ENCODE assay signal across 10 mouse cellular contexts in the genomic region with DNA sequence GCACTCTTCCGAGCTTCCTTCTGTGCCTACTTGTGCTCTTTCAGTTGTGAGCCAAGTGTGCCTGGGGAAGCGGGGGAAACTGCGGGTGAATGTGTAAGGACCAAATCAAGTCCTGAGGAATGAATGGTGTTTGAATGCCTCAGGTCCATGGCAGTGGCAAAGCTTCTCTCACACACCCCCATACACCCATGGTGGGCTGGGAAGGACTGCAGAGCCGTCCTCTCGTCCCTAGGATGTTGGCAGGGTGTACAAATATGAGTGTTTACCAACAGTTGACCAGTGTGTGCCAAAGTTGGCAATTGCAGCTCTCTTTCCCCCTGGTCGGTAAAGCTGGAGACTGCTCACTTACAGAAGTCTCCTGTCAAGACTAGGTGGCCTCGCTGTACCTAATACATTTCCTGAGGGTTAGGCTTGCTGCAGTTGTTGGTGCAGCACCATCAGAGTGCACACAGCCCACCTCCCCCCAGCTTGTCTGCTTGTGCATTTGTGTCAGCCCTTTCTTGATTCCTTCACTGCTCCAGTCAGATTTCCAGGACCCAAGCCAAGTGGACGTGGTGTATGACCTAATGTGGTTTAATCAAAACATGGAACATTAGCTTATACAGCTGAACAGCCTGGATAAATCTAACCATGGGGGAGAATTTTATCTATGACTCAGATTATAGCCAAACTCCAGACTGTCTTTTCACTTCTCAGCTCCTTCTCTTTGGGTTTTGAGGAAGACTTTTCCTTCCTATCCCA. TPM values are rescaled to one million over a fixed set of nuclear protein-coding genes. Genes with fewer than 3 reads are reported as not detected.
DNase-seq lines count a peak whose midpoint lies in the region; ATAC-seq and TF ChIP-seq lines count a peak whose summit lies in the region.
"Had no signal": no experiment of that assay in that cellular context is flagged by ENCODE, and none has a peak within 500 bp of the region (broad histone marks: within the 10 kb centered on the region; RNA-seq: fewer than 3 reads in every experiment).

No protein-coding gene starts in this region.

- no peak overlapping the region for H3K4me3 ChIP-seq in heart, embryonic 10.5 days
- H3K4me3 ChIP-seq in stomach, postnatal 0 days (ENCODE audit: low read depth, low read length), result no peak overlapping the region

- no peak overlapping the region for H3K27ac ChIP-seq in heart, embryonic 10.5 days
- peak overlapping the region; percentile 19 for H3K27ac ChIP-seq in stomach, postnatal 0 days (replicated peaks)

- peak; percentile 94 for DNase-seq in heart, adult 11 months
- DNase-seq in heart, embryonic 10.5 days (ENCODE audit: low spot score), result no peak
- DNase-seq in urinary bladder, postnatal 14 days (ENCODE audit: low spot score), result peak; percentile 43
- DNase-seq in urinary bladder, postnatal 25 days (ENCODE audit: low spot score), result no peak
- peak; percentile 42 to 71 for DNase-seq in heart, postnatal 14 days
- peak; percentile 32 for DNase-seq in stomach, postnatal 0 days (ENCODE audit: low spot score)
- no peak for DNase-seq in spleen, postnatal 36 days (ENCODE audit: low spot score in 2 of 2)
- no peak for DNase-seq in thymus, postnatal 25 days

- no peaks in the 10 kb centered on the region for H3K27me3 ChIP-seq in heart, embryonic 10.5 days (ENCODE audit: insufficient read depth, poor library complexity, severe bottlenecking)
- H3K27me3 ChIP-seq in stomach, postnatal 0 days (ENCODE audit: control insufficient read depth, insufficient read depth, low read length), result no peaks in the 10 kb centered on the region

- H3K36me3 ChIP-seq in heart, embryonic 10.5 days, result peaks cover 27% of the 10 kb centered on the region
- H3K36me3 ChIP-seq in stomach, postnatal 0 days (ENCODE audit: control insufficient read depth, insufficient read depth, low read length), result 0 out of 2 replicates have a peak, but pooled peaks cover 2% of the 10 kb centered on the region

- peaks cover 13% of the 10 kb centered on the region for H3K4me1 ChIP-seq in heart, embryonic 10.5 days
- no peaks in the 10 kb centered on the region for H3K4me1 ChIP-seq in stomach, postnatal 0 days (replicated peaks; ENCODE audit: control insufficient read depth, insufficient read depth)

- no peak overlapping the region for H3K9ac ChIP-seq in stomach, postnatal 0 days (ENCODE audit: low read length)

- TF ChIP-seq EP300 in stomach, postnatal 0 days (optimal IDR thresholded peaks at IDR 0.05), result no peak

- ATAC-seq in stomach, postnatal 0 days (ENCODE audit: low FRiP score, low TSS enrichment), result peak; percentile 70; the same call in 1 of the 2 replicates

- H3K4me2 ChIP-seq in stomach, postnatal 0 days (replicated peaks; ENCODE audit: low read depth), result no peak overlapping the region

- intact Hi-C loops in heart, postnatal 14 days (cut with DNase I), result no loop called here

- 83% methylated on average over 8 of the region's 8 CpGs for WGBS in heart, embryonic 10.5 days
- WGBS in stomach, postnatal 0 days, result 55% methylated on average over 8 of the region's 8 CpGs

- no peak for TF ChIP-seq CTCF in stomach, postnatal 0 days (IDR thresholded peaks at IDR 0.05; ENCODE audit: low read depth)

- H3K9me3 ChIP-seq in heart, embryonic 10.5 days, result no peaks in the 10 kb centered on the region
- H3K9me3 ChIP-seq in stomach, postnatal 0 days (ENCODE audit: control insufficient read depth, low read length), result no peaks in the 10 kb centered on the region

RNA-seq across cellular contexts. Expression of a gene that starts 3.7 kb away (rescaled TPM):
- polyA plus RNA-seq in heart, embryonic 10.5 days (2016; fragmentation: Nextera tagmentation; extraction: Ambion mirVana), result 1.1 and 1.4 TPM in 2 replicates
- total RNA-seq in heart, postnatal 14 days (2021), result 1 to 10 TPM; 1.1 to 2.1 TPM
- polyA plus RNA-seq in stomach, postnatal 0 days (2015; fragmentation: Nextera tagmentation; extraction: Ambion mirVana), result 3.0 and 4.5 TPM in 2 replicates

RNA-seq across cellular contexts. Expression of a gene that starts 3.7 kb away (rescaled TPM):
- polyA plus RNA-seq in heart, embryonic 10.5 days (2016; fragmentation: Nextera tagmentation; extraction: Ambion mirVana), result 0.71 and 1.3 TPM in 2 replicates
- total RNA-seq in heart, postnatal 14 days (2021), result under 1 TPM in 1 of 2 experiments, not detected in 1; 0.15 TPM
- polyA plus RNA-seq in stomach, postnatal 0 days (2015; fragmentation: Nextera tagmentation; extraction: Ambion mirVana), result 0.05 and 0.28 TPM in 2 replicates
- polyA plus RNA-seq: testis, adult 2 months had no signal

RNA-seq across cellular contexts. Expression of a gene that starts 10.6 kb away (rescaled TPM):
- polyA plus RNA-seq in heart, embryonic 10.5 days (2016; fragmentation: Nextera tagmentation; extraction: Ambion mirVana), result 0.49 TPM in 1 of 2 replicates, not detected in the other
- total RNA-seq in heart, postnatal 14 days (2021), result 1 to 10 TPM; 1.1 to 1.2 TPM
- polyA plus RNA-seq in stomach, postnatal 0 days (2015; fragmentation: Nextera tagmentation; extraction: Ambion mirVana), result 0.27 and 0.53 TPM in 2 replicates
- total RNA-seq: ES-E14 had no signal

RNA-seq across cellular contexts. Expression of a gene that starts 30.2 kb away (rescaled TPM):
- polyA plus RNA-seq in heart, embryonic 10.5 days (2016; fragmentation: Nextera tagmentation; extraction: Ambion mirVana), result 0.12 and 0.16 TPM in 2 replicates
- not detected for total RNA-seq in heart, postnatal 14 days (2021)
- 0.27 and 0.30 TPM in 2 replicates for polyA plus RNA-seq in stomach, postnatal 0 days (2015; fragmentation: Nextera tagmentation; extraction: Ambion mirVana)
- polyA plus RNA-seq: testis, adult 2 months had no signal

RNA-seq across cellular contexts. Expression of a gene that starts 56.9 kb away (rescaled TPM):
- polyA plus RNA-seq in heart, embryonic 10.5 days (2016; fragmentation: Nextera tagmentation; extraction: Ambion mirVana), result 1.2 and 3.5 TPM in 2 replicates
- 1 to 10 TPM in 1 of 2 experiments, under 1 TPM in 1; 0.17 to 1.3 TPM for total RNA-seq in heart, postnatal 14 days (2021)
- 0.98 and 1.7 TPM in 2 replicates for polyA plus RNA-seq in stomach, postnatal 0 days (2015; fragmentation: Nextera tagmentation; extraction: Ambion mirVana)

Comparison
In these comparisons a context has a peak if more than half of its experiments do, and no peak if none do; other contexts are left out.
1. DNase-seq: peak in heart, adult 11 months (single experiment), urinary bladder, postnatal 14 days (single experiment), heart, postnatal 14 days (2 of 2) and stomach, postnatal 0 days (single experiment); none in heart, embryonic 10.5 days (single experiment), urinary bladder, postnatal 25 days (single experiment), spleen, postnatal 36 days (0 of 2) and thymus, postnatal 25 days (single experiment).